15 mouse cellular contexts compared by ENCODE assay signal in genomic region chr16:34895916-34896315, GRCm38 (mm10).
"Had no signal": no experiment of that assay in that cellular context is flagged by ENCODE, and none has a peak within 500 bp of the region (broad histone marks: within the 10 kb centered on the region; RNA-seq: fewer than 3 reads in every experiment).

No protein-coding gene starts in this region.

- ATAC-seq: intestine, postnatal 0 days; liver, postnatal 0 days had no signal

- H3K4me3 ChIP-seq: layer of hippocampus, adult 2 months; limb, embryonic 10.5 days; limb, embryonic 13.5 days; lung, embryonic 15.5 days had no signal

- H3K9me3 ChIP-seq: limb, embryonic 10.5 days; limb, embryonic 13.5 days; lung, embryonic 15.5 days had no signal

- H3K9ac ChIP-seq: limb, embryonic 13.5 days; liver, embryonic 14.5 days; liver, postnatal 0 days; lung, embryonic 15.5 days had no signal

- H3K4me2 ChIP-seq: limb, embryonic 13.5 days; lung, embryonic 15.5 days; midbrain, embryonic 11.5 days had no signal

- H3K36me3 ChIP-seq: limb, embryonic 10.5 days; limb, embryonic 13.5 days; lung, embryonic 15.5 days had no signal

- DNase-seq: layer of hippocampus, adult 9-11 months; liver; liver, postnatal 0 days; lung, postnatal 14 days; lung, postnatal 4 days; midbrain, embryonic 14.5 days; thymus, adult 18-20 months; thymus, postnatal 36 days had no signal

- H3K27me3 ChIP-seq: lung, embryonic 15.5 days had no signal

- H3K27ac ChIP-seq: layer of hippocampus, adult 2 months; limb, embryonic 10.5 days; limb, embryonic 13.5 days; liver, embryonic 14.5 days; lung, embryonic 15.5 days had no signal
